Mouse (Mus musculus) E14TG2a.4 (cell line): ENCODE measurements around the gene Tmem179b.

Experiments
- CTCF ChIP-seq: conservative IDR thresholded peaks from 2 replicates; pipeline ENCODE4 v1.5.1; 2014; ENCODE audit warnings: low read length
- NANOG ChIP-seq: IDR thresholded peaks from 2 replicates; pipeline ENCODE4 v1.6.1; 2014; ENCODE audit warnings: borderline replicate concordance, low read length, mixed read lengths
- POU5F1 ChIP-seq: IDR thresholded peaks from 2 replicates; pipeline ENCODE4 v1.6.1; 2014; ENCODE audit warnings: low read length, borderline replicate concordance

DNA sequence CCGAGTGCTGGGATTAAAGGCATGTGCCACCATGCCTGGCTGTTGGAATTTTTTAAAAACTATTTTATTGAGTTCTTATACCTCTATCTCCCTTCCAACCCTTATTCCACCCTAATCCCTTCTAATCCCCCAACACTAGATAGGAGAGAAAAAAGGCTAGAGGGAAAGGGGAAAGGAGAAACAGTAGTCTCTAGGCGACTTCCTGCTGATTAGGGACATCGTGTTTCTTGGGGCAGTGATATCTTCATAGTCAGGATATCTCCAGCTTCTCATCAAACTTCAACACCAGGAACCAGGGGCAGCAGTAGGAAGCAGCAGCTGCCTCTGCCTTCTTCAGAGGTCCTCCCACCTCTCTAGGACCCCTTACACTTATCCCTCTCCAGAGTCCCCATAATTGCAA is 39.9 kb downstream of the Tmem179b start:
- TF ChIP-seq CTCF, result no peak
- no peak for TF ChIP-seq NANOG
- TF ChIP-seq POU5F1, result no peak
